Mouse (Mus musculus) midbrain, embryonic 14.5 days (tissue): Measurements from ENCODE around the gene P2rx6. TPM values are rescaled to one million over a fixed set of nuclear protein-coding genes. Genes with fewer than 3 reads are reported as not detected.

Source experiments
- ATAC-seq: fragments of 200-750 bp; cut with Nextera tagmentation; 2 replicates; pipeline ENCODE4 v1.8.0; 2017; ENCODE audit warnings: moderate number of reproducible peaks, moderate library complexity; ENCODE audit not compliant: low FRiP score, low TSS enrichment
- DNase-seq: peaks from one replicate; pipeline ENCODE4 v3.0.0-alpha.2; 2015
- H3K27ac ChIP-seq: fragments of 300-500 bp; sonication (generic); replicated peaks from 2 replicates; pipeline ENCODE4 v1.5.1; 2014; ENCODE audit warnings: mild to moderate bottlenecking, low read depth, low read length, moderate library complexity
- H3K27me3 ChIP-seq: fragments of 300-500 bp; sonication (generic); 2 replicates; pipeline ENCODE4 v1.6.1; 2014; ENCODE audit warnings: low read length, control low read depth, mixed read lengths; ENCODE audit not compliant: control insufficient read depth, insufficient read depth
- H3K36me3 ChIP-seq: fragments of 300-500 bp; sonication (generic); 2 replicates; pipeline ENCODE4 v1.6.1; 2014; ENCODE audit warnings: low read length, control low read depth; ENCODE audit not compliant: control insufficient read depth, insufficient read depth
- H3K4me1 ChIP-seq: fragments of 300-500 bp; sonication (generic); 2 replicates; pipeline ENCODE4 v1.6.1; 2014; ENCODE audit warnings: mild to moderate bottlenecking, antibody characterized with exemption, low read length, control low read depth; ENCODE audit not compliant: control insufficient read depth, insufficient read depth
- H3K4me2 ChIP-seq: fragments of 300-500 bp; sonication (generic); 2 replicates; pipeline ENCODE4 v1.6.1; 2014; ENCODE audit warnings: mild to moderate bottlenecking, low read length, moderate library complexity
- H3K4me3 ChIP-seq: fragments of 300-500 bp; sonication (generic); replicated peaks from 2 replicates; pipeline ENCODE4 v1.5.1; 2014; ENCODE audit warnings: low read depth, low read length
- H3K9ac ChIP-seq: fragments of 300-500 bp; sonication (generic); replicated peaks from 2 replicates; pipeline ENCODE4 v1.6.1; 2014; ENCODE audit warnings: mild to moderate bottlenecking, low read length, moderate library complexity
- H3K9me3 ChIP-seq: fragments of 300-500 bp; sonication (generic); 2 replicates; pipeline ENCODE4 v1.6.1; 2016; ENCODE audit warnings: low read length, control low read depth, mixed read lengths; ENCODE audit not compliant: control insufficient read depth
- WGBS: fragments of 180-500 bp; shearing (Covaris S2); extraction: QIAGEN DNeasy Blood & Tissue Kit; methylation state at CpG from one replicate; pipeline ENCODE4 v1.1.7; 2014; 5-methylcytosine and 5-hydroxymethylcytosine counted together
- polyA plus RNA-seq: library from polyadenylated mRNA; unstranded; fragments of >200 nt; fragmentation: Nextera tagmentation; extraction: Ambion mirVana; gene quantifications from 2 replicates; pipeline ENCODE4 v1.2.1, GENCODE M21; 2014

The P2rx6 gene
- polyA plus RNA-seq, 1 experiment from 2014 or later: 1.9 TPM

- Histone ChIP-seq H3K4me2 (no peak overlapping the region), H3K9ac (no peak overlapping the region), H3K9me3 (no peaks in the 10 kb centered on the region), H3K36me3 (no peaks in the 10 kb centered on the region), H3K27ac (no peak overlapping the region), H3K27me3 (no peaks in the 10 kb centered on the region), H3K4me3 (no peak overlapping the region), H3K4me1 (peaks cover 11% of the 10 kb centered on the region)
- WGBS: 79% methylated on average over 3 of the region's 3 CpGs
- ATAC-seq: no peak
- no peak for DNase-seq
Observed at GRCm38 (mm10) chr16:17564771-17565170, 3.1 kb downstream of the P2rx6 start.

- Histone ChIP-seq H3K27me3 (no peaks in the 10 kb centered on the region), H3K4me2 (no peak overlapping the region), H3K36me3 (no peaks in the 10 kb centered on the region), H3K9me3 (no peaks in the 10 kb centered on the region), H3K27ac (no peak overlapping the region), H3K4me3 (no peak overlapping the region), H3K9ac (no peak overlapping the region), H3K4me1 (peaks cover 7% of the 10 kb centered on the region)
- ATAC-seq: no peak
- peak; percentile 1 for DNase-seq
- WGBS: 22% methylated on average over 4 of the region's 4 CpGs
Observed at GRCm38 (mm10) chr16:17566186-17566585, 4.5 kb downstream of the P2rx6 start.

DNA sequence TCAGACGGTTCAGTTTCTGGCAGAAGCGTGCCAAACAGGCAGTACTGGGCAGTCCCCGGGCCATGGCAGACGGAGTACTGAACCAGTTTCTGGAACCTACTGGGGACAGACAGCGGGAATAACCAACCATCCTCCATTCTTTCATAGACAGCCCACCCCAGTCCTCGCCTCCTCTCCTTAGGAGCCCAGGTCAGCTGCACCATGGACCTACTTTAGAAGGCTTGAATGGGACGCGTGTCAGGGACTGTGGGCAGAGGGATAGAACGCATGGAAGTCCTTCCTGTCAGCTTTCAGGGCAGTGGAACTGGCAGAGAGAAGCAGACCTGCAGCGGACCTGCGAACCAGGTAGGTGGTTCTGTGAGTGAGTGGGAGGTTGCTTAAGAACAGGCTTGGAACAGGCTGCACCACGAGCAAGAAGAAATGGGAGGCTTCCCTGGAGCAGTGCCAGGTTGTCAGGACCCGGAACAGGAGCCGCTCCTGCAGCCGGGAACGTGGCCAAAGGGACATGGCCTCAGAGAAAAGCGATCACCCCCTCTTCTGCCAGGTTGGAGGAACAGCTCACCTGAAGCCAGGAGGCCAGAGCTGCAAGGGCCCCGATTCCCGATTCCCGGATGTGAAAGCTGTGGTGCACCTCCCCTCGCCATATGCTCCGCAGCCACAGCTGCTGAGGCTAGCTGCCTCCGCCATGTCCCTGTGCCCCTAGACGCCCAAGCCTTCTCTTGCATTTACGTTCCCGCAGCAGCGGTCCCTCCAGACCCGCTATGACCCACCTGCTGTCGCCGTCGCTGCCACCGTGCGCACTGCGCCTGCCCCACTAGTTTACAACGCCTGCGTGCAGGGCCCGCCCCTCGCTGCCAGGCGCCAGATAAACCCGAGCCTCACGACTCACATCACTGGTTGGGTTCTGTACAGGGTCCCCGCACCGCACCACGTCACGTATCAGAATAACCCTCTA is 14.5 kb downstream of the P2rx6 start:
- no peaks in the 10 kb centered on the region for H3K9me3 ChIP-seq
- DNase-seq (peak; percentile 82), ATAC-seq (peak; percentile 66)
- H3K4me3 ChIP-seq: peak overlapping the region; percentile 53
- peak overlapping the region; percentile 64 for H3K9ac ChIP-seq
- WGBS: 13% methylated on average over 45 of the region's 45 CpGs
- peak overlapping the region; percentile 60 for H3K4me2 ChIP-seq
- H3K36me3 ChIP-seq: no peaks in the 10 kb centered on the region
- peak overlapping the region; percentile 42; the same call in 1 of the 2 replicates for H3K27ac ChIP-seq
- H3K27me3 ChIP-seq: peaks cover 7% of the 10 kb centered on the region
- H3K4me1 ChIP-seq: 0 out of 2 replicates have a peak, but pooled peaks cover 3% of the 10 kb centered on the region

GRCm38 (mm10) chr16:17576825-17577215 is 15.1 kb downstream of the P2rx6 start:
- Histone ChIP-seq H3K27ac (no peak overlapping the region; the same call in 1 of the 2 replicates), H3K9ac (peak overlapping the region; percentile 64)

DNA sequence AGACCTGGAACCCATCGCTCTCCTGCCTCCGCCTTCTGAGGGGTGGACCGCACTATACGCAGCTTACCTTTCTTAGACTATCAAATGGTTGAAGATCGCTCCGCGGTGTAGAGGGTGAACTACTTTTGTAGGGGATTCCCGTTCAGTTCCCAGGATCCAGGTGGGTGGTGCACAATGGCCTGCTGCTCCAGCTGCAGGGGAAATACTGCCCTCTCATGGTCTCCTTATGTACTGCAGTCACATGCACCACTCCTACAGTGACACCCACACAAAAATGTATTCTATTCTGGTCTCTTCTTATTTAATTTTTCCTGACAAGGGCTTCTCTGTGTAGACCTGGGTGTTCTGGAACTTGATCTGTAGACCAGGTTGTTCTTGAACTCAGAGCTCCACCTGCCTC is 21.4 kb downstream of the P2rx6 start, which contains the start of gene Slc7a4:
TSS of gene Slc7a4 (minus strand) at position 151 of the 400 bp plus-strand sequence.
- Histone ChIP-seq H3K27ac (no peak within 1 kb of the TSS), H3K4me3 (no peak within 1 kb of the TSS), H3K4me1 (no peaks in the 10 kb centered on the region), H3K4me2 (no peak within 1 kb of the TSS), H3K36me3 (no peaks in the 10 kb centered on the region), H3K9ac (no peak within 1 kb of the TSS), H3K27me3 (no peaks in the 10 kb centered on the region), H3K9me3 (no peaks in the 10 kb centered on the region)
- 19% methylated on average over 8 of the region's 8 CpGs for WGBS
- DNase-seq (peak; percentile 26), ATAC-seq (no peak)

More at GRCm38 (mm10) chr16:17576825-17577215, 15.1 kb downstream of the P2rx6 start:
- ATAC-seq: no peak
- no peaks in the 10 kb centered on the region for H3K9me3 ChIP-seq
- DNase-seq: peak; percentile 1
- 0 out of 2 replicates have a peak, but pooled peaks cover 3% of the 10 kb centered on the region for H3K4me1 ChIP-seq
- WGBS: 16% methylated on average over 8 of the region's 8 CpGs
- H3K27me3 ChIP-seq: peaks cover 7% of the 10 kb centered on the region
- no peaks in the 10 kb centered on the region for H3K36me3 ChIP-seq
- peak overlapping the region; percentile 60 for H3K4me2 ChIP-seq
- H3K4me3 ChIP-seq: peak overlapping the region; percentile 53

- no peaks in the 10 kb centered on the region for H3K4me1 ChIP-seq
- H3K9ac ChIP-seq: no peak overlapping the region
- no peaks in the 10 kb centered on the region for H3K36me3 ChIP-seq
- H3K27ac ChIP-seq: no peak overlapping the region
- WGBS: 81% methylated on average over 7 of the region's 7 CpGs
- no peak overlapping the region for H3K4me2 ChIP-seq
- ATAC-seq: no peak
- H3K27me3 ChIP-seq: no peaks in the 10 kb centered on the region
- no peak overlapping the region for H3K4me3 ChIP-seq
- H3K9me3 ChIP-seq: no peaks in the 10 kb centered on the region
- DNase-seq: no peak
Observed at GRCm38 (mm10) chr16:17584555-17584954, 22.9 kb downstream of the P2rx6 start.

DNA sequence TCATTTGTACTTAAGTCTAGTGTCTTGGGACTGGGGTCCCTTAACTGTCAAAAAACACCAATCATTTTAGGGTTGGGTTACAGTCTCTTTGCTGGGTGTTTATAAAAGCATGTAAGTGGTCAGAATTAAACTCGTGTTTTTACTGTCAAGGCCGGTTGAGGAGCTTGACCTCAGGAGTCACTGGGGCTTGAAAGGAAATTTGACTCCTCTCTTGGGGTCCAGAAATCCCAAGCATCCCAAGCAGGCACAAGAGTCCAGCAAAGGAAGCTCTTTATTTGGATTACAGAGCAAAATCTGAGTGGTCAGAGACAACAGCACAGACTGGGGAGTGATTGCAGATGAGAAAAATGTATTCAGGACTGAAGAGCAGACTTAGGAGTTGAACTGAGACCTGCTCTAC is 29.0 kb downstream of the P2rx6 start:
- Histone ChIP-seq H3K9me3 (no peaks in the 10 kb centered on the region), H3K4me2 (no peak overlapping the region), H3K27me3 (no peaks in the 10 kb centered on the region), H3K36me3 (no peaks in the 10 kb centered on the region), H3K27ac (no peak overlapping the region), H3K9ac (no peak overlapping the region), H3K4me1 (no peaks in the 10 kb centered on the region), H3K4me3 (no peak overlapping the region)
- DNase-seq (no peak), ATAC-seq (no peak)
- WGBS: 45% methylated on average over 2 of the region's 2 CpGs

- Histone ChIP-seq H3K4me3 (no peak overlapping the region), H3K4me2 (no peak overlapping the region), H3K27me3 (no peaks in the 10 kb centered on the region), H3K9me3 (no peaks in the 10 kb centered on the region), H3K9ac (no peak overlapping the region), H3K36me3 (no peaks in the 10 kb centered on the region), H3K4me1 (no peaks in the 10 kb centered on the region), H3K27ac (no peak overlapping the region)
- no peak for DNase-seq
- WGBS: 72% methylated on average over 3 of the region's 3 CpGs
- ATAC-seq: no peak
Observed at GRCm38 (mm10) chr16:17600944-17601562, 39.4 kb downstream of the P2rx6 start.
